Comparison of ENCODE assay signal across 29 mouse cellular contexts in genomic region chr17:49771703-49772315, GRCm38 (mm10).
A peak's percentile ranks its signal among the peaks of the same experiment; 100 is the strongest.
DNase-seq lines count a peak whose midpoint lies in the region; ATAC-seq and TF ChIP-seq lines count a peak whose summit lies in the region.
"Had no signal": no experiment of that assay in that cellular context is flagged by ENCODE, and none has a peak within 500 bp of the region (broad histone marks: within the 10 kb centered on the region; RNA-seq: fewer than 3 reads in every experiment).

No protein-coding gene starts in this region.

- H3K4me3 ChIP-seq in heart, embryonic 10.5 days = no peak overlapping the region
- H3K4me3 ChIP-seq in heart, adult 2 months = no peak overlapping the region
- no peak overlapping the region for H3K4me3 ChIP-seq in lung, embryonic 14.5 days (ENCODE audit: low read depth, low read length)
- no peak overlapping the region for H3K4me3 ChIP-seq in limb, embryonic 13.5 days
- H3K4me3 ChIP-seq: embryonic facial prominence, embryonic 12.5 days; forebrain, embryonic 13.5 days; left cerebral cortex, adult 2 months; liver, embryonic 12.5 days; megakaryocyte, embryonic 14.5 days; midbrain, embryonic 12.5 days had no signal

- no peak for TF ChIP-seq POLR2A in heart, adult 2 months (IDR thresholded peaks at IDR 0.05; ENCODE audit: insufficient read depth, low read depth, low read length)

- H3K27me3 ChIP-seq in heart, embryonic 10.5 days (ENCODE audit: insufficient read depth, poor library complexity, severe bottlenecking) = no peaks in the 10 kb centered on the region
- H3K27me3 ChIP-seq in heart, adult 2 months (ENCODE audit: control insufficient read depth, insufficient read depth, low read length) = no peaks in the 10 kb centered on the region
- no peaks in the 10 kb centered on the region; the same call in 1 of the 2 replicates for H3K27me3 ChIP-seq in lung, embryonic 14.5 days (ENCODE audit: insufficient read depth, low read length)
- H3K27me3 ChIP-seq in limb, embryonic 13.5 days = no peaks in the 10 kb centered on the region
- H3K27me3 ChIP-seq: embryonic facial prominence, embryonic 12.5 days; liver, embryonic 12.5 days; megakaryocyte, embryonic 14.5 days; midbrain, embryonic 12.5 days had no signal

- no peak for TF ChIP-seq EP300 in heart, adult 2 months (IDR thresholded peaks at IDR 0.05; ENCODE audit: insufficient read depth, low read depth, low read length)

- no peak for TF ChIP-seq CTCF in heart, adult 2 months (IDR thresholded peaks at IDR 0.05)
- TF ChIP-seq CTCF in lung, embryonic 14.5 days (IDR thresholded peaks at IDR 0.05; ENCODE audit: low read depth) = no peak

- H3K79me2 ChIP-seq in heart, adult 2 months (replicated peaks; ENCODE audit: control insufficient read depth, insufficient read depth, low read length) = no peaks in the 10 kb centered on the region

- no peak overlapping the region for H3K9ac ChIP-seq in heart, adult 2 months (ENCODE audit: low read depth, low read length)
- H3K9ac ChIP-seq in lung, embryonic 14.5 days = no peak overlapping the region
- H3K9ac ChIP-seq in limb, embryonic 13.5 days = no peak overlapping the region
- H3K9ac ChIP-seq: embryonic facial prominence, embryonic 12.5 days; forebrain, embryonic 13.5 days; hindbrain, embryonic 14.5 days; liver, embryonic 12.5 days; liver, postnatal 0 days; midbrain, embryonic 12.5 days had no signal

- no peaks in the 10 kb centered on the region for H3K36me3 ChIP-seq in heart, embryonic 10.5 days
- no peaks in the 10 kb centered on the region for H3K36me3 ChIP-seq in heart, adult 2 months (ENCODE audit: control insufficient read depth, insufficient read depth, low read length)
- no peaks in the 10 kb centered on the region for H3K36me3 ChIP-seq in lung, embryonic 14.5 days (ENCODE audit: insufficient read depth)
- no peaks in the 10 kb centered on the region for H3K36me3 ChIP-seq in limb, embryonic 13.5 days
- H3K36me3 ChIP-seq: embryonic facial prominence, embryonic 12.5 days; liver, embryonic 12.5 days; midbrain, embryonic 12.5 days had no signal

- peaks cover 11% of the 10 kb centered on the region for H3K4me1 ChIP-seq in heart, embryonic 10.5 days
- no peaks in the 10 kb centered on the region for H3K4me1 ChIP-seq in heart, adult 2 months (ENCODE audit: control insufficient read depth, insufficient read depth, low read length)
- H3K4me1 ChIP-seq in lung, embryonic 14.5 days (ENCODE audit: insufficient read depth) = no peaks in the 10 kb centered on the region
- H3K4me1 ChIP-seq in limb, embryonic 13.5 days = peaks cover 28% of the 10 kb centered on the region
- H3K4me1 ChIP-seq: liver, embryonic 12.5 days; megakaryocyte, embryonic 14.5 days had no signal

- no peak for DNase-seq in heart, embryonic 10.5 days (ENCODE audit: low spot score)
- no peak for DNase-seq in heart, adult 2 months
- DNase-seq in lung, embryonic 14.5 days = peak; percentile 23
- DNase-seq in lung, postnatal 36 days = no peak
- peak; percentile 48 for DNase-seq in NIH3T3 (ENCODE audit: low read depth)
- no peak for DNase-seq in T-cell, adult 2 months (ENCODE audit: low spot score)
- no peak for DNase-seq in cerebellum, postnatal 36 days
- DNase-seq: adrenal gland, postnatal 10 days; cerebellum, adult 8-10 months; cerebellum, postnatal 25 days; gastrocnemius, postnatal 14 days; heart, adult 11 months; kidney, adult 11 months; kidney, postnatal 14 days; left cerebral cortex, postnatal 4 days; liver, postnatal 0 days; retina, postnatal 1 day; right cerebral cortex, postnatal 14 days; thymus, postnatal 4 days had no signal

- 0 out of 2 replicates have a peak, but pooled peaks have one; percentile 31 for ATAC-seq in lung, embryonic 14.5 days (ENCODE audit: insufficient read depth)
- ATAC-seq in limb, embryonic 13.5 days (ENCODE audit: low FRiP score, low read depth) = peak; percentile 78
- ATAC-seq: CD4-positive, CD25-positive, alpha-beta regulatory T cell, adult 4 months; forebrain, embryonic 13.5 days; inflammation-experienced regulatory T-cells, adult 6 months; liver, embryonic 12.5 days; liver, postnatal 0 days had no signal

- intact Hi-C loops in heart, adult 2 months (cut with DNase I) = no loop called here

- H3K9me3 ChIP-seq in heart, embryonic 10.5 days = no peaks in the 10 kb centered on the region
- no peaks in the 10 kb centered on the region for H3K9me3 ChIP-seq in lung, embryonic 14.5 days (ENCODE audit: low read depth, low read length)
- H3K9me3 ChIP-seq in limb, embryonic 13.5 days = no peaks in the 10 kb centered on the region
- H3K9me3 ChIP-seq: embryonic facial prominence, embryonic 12.5 days; forebrain, embryonic 13.5 days; liver, embryonic 12.5 days; midbrain, embryonic 12.5 days had no signal

- 41% methylated on average over 10 of the region's 10 CpGs for WGBS in heart, embryonic 10.5 days
- WGBS in heart, adult 2 months = 19% methylated on average over 10 of the region's 10 CpGs
- WGBS in lung, embryonic 14.5 days = 41% methylated on average over 10 of the region's 10 CpGs
- WGBS in limb, embryonic 13.5 days = 49% methylated on average over 10 of the region's 10 CpGs

- H3K4me2 ChIP-seq in lung, embryonic 14.5 days = no peak overlapping the region
- no peak overlapping the region for H3K4me2 ChIP-seq in limb, embryonic 13.5 days (replicated peaks)
- H3K4me2 ChIP-seq: embryonic facial prominence, embryonic 12.5 days; forebrain, embryonic 13.5 days; hindbrain, embryonic 14.5 days; liver, embryonic 12.5 days; midbrain, embryonic 12.5 days had no signal

- peak overlapping the region; percentile 16; the same call in 1 of the 2 replicates for H3K27ac ChIP-seq in heart, embryonic 10.5 days
- no peak overlapping the region for H3K27ac ChIP-seq in heart, adult 2 months
- H3K27ac ChIP-seq in lung, embryonic 14.5 days (ENCODE audit: low read depth) = no peak overlapping the region
- H3K27ac ChIP-seq in limb, embryonic 13.5 days = peak overlapping the region; percentile 44; the same call in 1 of the 2 replicates
- H3K27ac ChIP-seq: embryonic facial prominence, embryonic 12.5 days; forebrain, embryonic 13.5 days; hindbrain, embryonic 14.5 days; left cerebral cortex, adult 2 months; liver, embryonic 12.5 days; midbrain, embryonic 12.5 days had no signal

Comparison
In these comparisons a context has a peak if more than half of its experiments do, and no peak if none do; other contexts are left out.
1. DNase-seq: peak in lung, embryonic 14.5 days (single experiment) and NIH3T3 (single experiment); none in heart, embryonic 10.5 days (single experiment), heart, adult 2 months (0 of 2), lung, postnatal 36 days (single experiment), T-cell, adult 2 months (single experiment) and cerebellum, postnatal 36 days (0 of 2).
2. H3K27ac ChIP-seq: peak in heart, embryonic 10.5 days (single experiment) and limb, embryonic 13.5 days (single experiment); none in heart, adult 2 months (single experiment) and lung, embryonic 14.5 days (single experiment).